Mouse (Mus musculus) T-helper 1 cell (primary cell): Measurements from ENCODE around the gene Dyrk3.

Experiments
- in situ Hi-C: fragments of 300-600 bp; cut with MboI, MseI; formaldehyde crosslinking; loops from one replicate; pipeline ENCODE4 v1.15.1; 2025; ENCODE audit warnings: high pct_unique_total_duplicates

Dyrk3 gene

GRCm38 (mm10) chr1:131085957-131086739, 52.0 kb downstream of the Dyrk3 start:
- in situ Hi-C loops, result no loop called here

- in situ Hi-C loops, result no loop called here
Measured at GRCm38 (mm10) chr1:131085272-131085671, 52.9 kb downstream of the Dyrk3 start.

GRCm38 (mm10) chr1:131084289-131084688, 53.9 kb downstream of the Dyrk3 start:
- in situ Hi-C loops, result no loop called here

- in situ Hi-C loops, result no loop called here
Measured at GRCm38 (mm10) chr1:131083609-131084008, 54.5 kb downstream of the Dyrk3 start.

GRCm38 (mm10) chr1:131083122-131083521, 55.0 kb downstream of the Dyrk3 start:
- in situ Hi-C loops, result no loop called here

- in situ Hi-C loops, result no loop called here
Measured at GRCm38 (mm10) chr1:131080686-131081085, 57.5 kb downstream of the Dyrk3 start.

GRCm38 (mm10) chr1:131079762-131080161, 58.4 kb downstream of the Dyrk3 start:
- in situ Hi-C loops, result no loop called here

GRCm38 (mm10) chr1:131078761-131079330, 59.3 kb downstream of the Dyrk3 start:
- in situ Hi-C loops, result no loop called here
